Comparison of ENCODE assay signal across 8 mouse cellular contexts in the genomic region with DNA sequence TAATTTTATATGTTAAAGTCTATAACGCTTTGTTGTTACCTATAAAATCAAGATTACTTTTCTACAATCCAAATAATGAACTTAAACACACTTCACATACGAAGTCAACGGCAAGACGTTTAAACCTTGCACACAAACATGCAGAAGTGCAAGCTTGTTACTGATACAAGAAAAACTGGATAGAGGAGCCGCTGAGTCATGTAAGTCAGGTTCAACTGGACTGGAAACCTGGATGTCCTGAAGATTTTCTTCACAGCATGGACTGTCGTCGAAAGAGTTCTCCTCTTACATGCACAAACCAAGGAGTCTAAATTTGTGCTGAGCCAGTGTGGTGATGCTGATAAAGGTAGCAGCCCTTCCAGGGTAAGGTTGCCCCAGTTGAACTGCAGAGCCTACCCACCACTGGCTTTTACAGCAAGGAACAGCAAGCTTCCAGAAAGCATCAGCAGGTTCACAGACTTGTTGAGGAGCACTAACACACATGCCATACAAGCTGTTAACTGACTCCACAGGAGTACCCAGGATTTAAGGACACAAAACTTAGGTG. TPM values are rescaled to one million over a fixed set of nuclear protein-coding genes. Genes with fewer than 3 reads are reported as not detected.
DNase-seq lines count a peak whose midpoint lies in the region; ATAC-seq and TF ChIP-seq lines count a peak whose summit lies in the region.

No protein-coding gene starts in this region.

- H3K27ac ChIP-seq in forebrain, embryonic 10.5 days = no peak overlapping the region
- H3K27ac ChIP-seq in forebrain, embryonic 11.5 days (ENCODE audit: low read depth, low read length) = no peak overlapping the region
- peak overlapping the region; percentile 59 for H3K27ac ChIP-seq in liver, embryonic 12.5 days
- peak overlapping the region; percentile 67 for H3K27ac ChIP-seq in stomach, postnatal 0 days (replicated peaks)

- TF ChIP-seq EP300 in stomach, postnatal 0 days (optimal IDR thresholded peaks at IDR 0.05) = peak; percentile 66

- WGBS in forebrain, embryonic 10.5 days = 90% methylated on average over 7 of the region's 7 CpGs
- WGBS in forebrain, embryonic 11.5 days = 89% methylated on average over 7 of the region's 7 CpGs
- WGBS in liver, embryonic 12.5 days (ENCODE audit: insufficient replicate concordance) = 68% methylated on average over 7 of the region's 7 CpGs
- WGBS in stomach, postnatal 0 days = 56% methylated on average over 7 of the region's 7 CpGs

- DNase-seq in forebrain, embryonic 10.5 days (ENCODE audit: extremely low spot score, low spot score) = no peak
- DNase-seq in forebrain, embryonic 11.5 days (ENCODE audit: low spot score) = no peak
- peak; percentile 51 for DNase-seq in urinary bladder, postnatal 14 days (ENCODE audit: low spot score)
- DNase-seq in urinary bladder, adult 2 months (ENCODE audit: low spot score) = no peak
- DNase-seq in stomach, postnatal 0 days (ENCODE audit: low spot score) = peak; percentile 23
- no peak for DNase-seq in left cerebral cortex, postnatal 14 days (ENCODE audit: low spot score in 2 of 2)
- no peak for DNase-seq in embryo, embryonic 10.5 days (ENCODE audit: low spot score)

- H3K36me3 ChIP-seq in forebrain, embryonic 10.5 days (replicated peaks) = peaks cover 40% of the 10 kb centered on the region
- no peaks in the 10 kb centered on the region; the same call in 1 of the 2 replicates for H3K36me3 ChIP-seq in forebrain, embryonic 11.5 days (ENCODE audit: control insufficient read depth, insufficient read depth, low read length)
- H3K36me3 ChIP-seq in liver, embryonic 12.5 days = peaks cover 36% of the 10 kb centered on the region
- H3K36me3 ChIP-seq in stomach, postnatal 0 days (ENCODE audit: control insufficient read depth, insufficient read depth, low read length) = peaks cover 5% of the 10 kb centered on the region; the same call in 1 of the 2 replicates

- TF ChIP-seq CTCF in stomach, postnatal 0 days (IDR thresholded peaks at IDR 0.05; ENCODE audit: low read depth) = no peak

- no peaks in the 10 kb centered on the region for H3K27me3 ChIP-seq in forebrain, embryonic 10.5 days (ENCODE audit: poor library complexity, severe bottlenecking)
- no peaks in the 10 kb centered on the region for H3K27me3 ChIP-seq in forebrain, embryonic 11.5 days (ENCODE audit: control insufficient read depth, insufficient read depth, low read length)
- H3K27me3 ChIP-seq in liver, embryonic 12.5 days (replicated peaks) = no peaks in the 10 kb centered on the region
- H3K27me3 ChIP-seq in stomach, postnatal 0 days (ENCODE audit: control insufficient read depth, insufficient read depth, low read length) = no peaks in the 10 kb centered on the region

- H3K4me3 ChIP-seq in forebrain, embryonic 10.5 days = peak overlapping the region; percentile 91; the same call in 1 of the 2 replicates
- no peak overlapping the region for H3K4me3 ChIP-seq in forebrain, embryonic 11.5 days (ENCODE audit: low read depth, low read length)
- peak overlapping the region; percentile 86 for H3K4me3 ChIP-seq in liver, embryonic 12.5 days
- peak overlapping the region; percentile 100; the same call in 1 of the 2 replicates for H3K4me3 ChIP-seq in stomach, postnatal 0 days (ENCODE audit: low read depth, low read length)

- no peaks in the 10 kb centered on the region for H3K9me3 ChIP-seq in forebrain, embryonic 10.5 days
- H3K9me3 ChIP-seq in forebrain, embryonic 11.5 days (ENCODE audit: control insufficient read depth, low read length) = no peaks in the 10 kb centered on the region
- no peaks in the 10 kb centered on the region for H3K9me3 ChIP-seq in liver, embryonic 12.5 days (replicated peaks)
- no peaks in the 10 kb centered on the region for H3K9me3 ChIP-seq in stomach, postnatal 0 days (ENCODE audit: control insufficient read depth, low read length)

- no peak overlapping the region for H3K9ac ChIP-seq in forebrain, embryonic 11.5 days (ENCODE audit: low read length)
- H3K9ac ChIP-seq in liver, embryonic 12.5 days = peak overlapping the region; percentile 44
- H3K9ac ChIP-seq in stomach, postnatal 0 days (ENCODE audit: low read length) = peak overlapping the region; percentile 4; the same call in 1 of the 2 replicates

- intact Hi-C loops in left cerebral cortex, postnatal 14 days (cut with DNase I) = loop anchor here (5.0 kb wide), 2 partner anchors 76 to 301 kb away; partner anchors contain the start of gene Rab30

- no peak for ATAC-seq in forebrain, embryonic 11.5 days (replicated peaks; ENCODE audit: low FRiP score)
- no peak for ATAC-seq in liver, embryonic 12.5 days
- no peak for ATAC-seq in stomach, postnatal 0 days (ENCODE audit: low FRiP score, low TSS enrichment)

- H3K4me1 ChIP-seq in forebrain, embryonic 10.5 days = peaks cover 23% of the 10 kb centered on the region
- peaks cover 2% of the 10 kb centered on the region; the same call in 1 of the 2 replicates for H3K4me1 ChIP-seq in forebrain, embryonic 11.5 days (replicated peaks; ENCODE audit: control insufficient read depth, insufficient read depth, low read length)
- peaks cover 30% of the 10 kb centered on the region for H3K4me1 ChIP-seq in liver, embryonic 12.5 days
- H3K4me1 ChIP-seq in stomach, postnatal 0 days (replicated peaks; ENCODE audit: control insufficient read depth, insufficient read depth) = 0 out of 2 replicates have a peak, but pooled peaks cover 3% of the 10 kb centered on the region

- no peak overlapping the region for H3K4me2 ChIP-seq in forebrain, embryonic 11.5 days (ENCODE audit: low read depth, low read length, severe bottlenecking)
- peak overlapping the region; percentile 77 for H3K4me2 ChIP-seq in liver, embryonic 12.5 days
- peak overlapping the region; percentile 77 for H3K4me2 ChIP-seq in stomach, postnatal 0 days (replicated peaks; ENCODE audit: low read depth)

RNA-seq across cellular contexts. Expression of gene Pcf11, which starts 3.4 kb away (rescaled TPM):
- 20.6 and 20.7 TPM in 2 replicates for polyA plus RNA-seq in forebrain, embryonic 10.5 days (2016; fragmentation: Nextera tagmentation; extraction: Ambion mirVana)
- polyA plus RNA-seq in forebrain, embryonic 11.5 days (2014; fragmentation: Nextera tagmentation; extraction: Ambion mirVana) = 24.3 and 26.0 TPM in 2 replicates
- polyA plus RNA-seq in urinary bladder, adult 2 months (2012; rRNA removed) = 30.2 and 39.3 TPM in 2 replicates
- polyA plus RNA-seq in liver, embryonic 12.5 days (2016; fragmentation: Nextera tagmentation; extraction: Ambion mirVana) = 17.2 and 17.7 TPM in 2 replicates
- 13.2 and 14.5 TPM in 2 replicates for polyA plus RNA-seq in stomach, postnatal 0 days (2015; fragmentation: Nextera tagmentation; extraction: Ambion mirVana)
- total RNA-seq in left cerebral cortex, postnatal 14 days (2021) = 10 to 100 TPM; 37.2 to 43.8 TPM

RNA-seq across cellular contexts. Expression of gene Ankrd42, which starts 29.4 kb away (rescaled TPM):
- polyA plus RNA-seq in forebrain, embryonic 10.5 days (2016; fragmentation: Nextera tagmentation; extraction: Ambion mirVana) = 10.1 and 10.7 TPM in 2 replicates
- 9.1 and 12.4 TPM in 2 replicates for polyA plus RNA-seq in forebrain, embryonic 11.5 days (2014; fragmentation: Nextera tagmentation; extraction: Ambion mirVana)
- 2.4 and 2.5 TPM in 2 replicates for polyA plus RNA-seq in urinary bladder, adult 2 months (2012; rRNA removed)
- polyA plus RNA-seq in liver, embryonic 12.5 days (2016; fragmentation: Nextera tagmentation; extraction: Ambion mirVana) = 0.77 and 1.1 TPM in 2 replicates
- polyA plus RNA-seq in stomach, postnatal 0 days (2015; fragmentation: Nextera tagmentation; extraction: Ambion mirVana) = 1.6 and 1.8 TPM in 2 replicates
- total RNA-seq in left cerebral cortex, postnatal 14 days (2021) = 10 to 100 TPM; 20.0 to 21.9 TPM

Comparison
In these comparisons a context has a peak if more than half of its experiments do, and no peak if none do; other contexts are left out.
1. DNase-seq: peak in urinary bladder, postnatal 14 days (single experiment) and stomach, postnatal 0 days (single experiment); none in forebrain, embryonic 10.5 days (single experiment), forebrain, embryonic 11.5 days (single experiment), urinary bladder, adult 2 months (single experiment), left cerebral cortex, postnatal 14 days (0 of 2) and embryo, embryonic 10.5 days (single experiment).
2. H3K27ac ChIP-seq: peak in liver, embryonic 12.5 days (single experiment) and stomach, postnatal 0 days (single experiment); none in forebrain, embryonic 10.5 days (single experiment) and forebrain, embryonic 11.5 days (single experiment).